Mouse (Mus musculus): ENCODE results near the gene Olfr212. TPM values are rescaled to one million over a fixed set of nuclear protein-coding genes. Genes with fewer than 3 reads are reported as not detected.

Gene Olfr212
- total and polyA plus RNA-seq, 2 experiments from 2014 or later = not detected

GRCm38 (mm10) chr6:116554952-116555351 is 48.6 kb downstream of the Olfr212 start:
- H3K9me3 ChIP-seq (ENCODE audit: low read length) = no peaks in the 10 kb centered on the region
- ATAC-seq (no peak), DNase-seq (no peak)
- WGBS = 81% methylated on average over 3 of the region's 3 CpGs
- H3K4me1 ChIP-seq (ENCODE audit: insufficient read depth) = no peaks in the 10 kb centered on the region
- no peak overlapping the region for H3K4me2 ChIP-seq (ENCODE audit: low read depth)
- no peaks in the 10 kb centered on the region for H3K36me3 ChIP-seq (ENCODE audit: insufficient read depth)
- H3K27ac ChIP-seq (ENCODE audit: low read depth, low read length) = no peak overlapping the region
- no peak overlapping the region for H3K9ac ChIP-seq
- H3K4me3 ChIP-seq (ENCODE audit: low read depth, low read length) = no peak overlapping the region
- TF ChIP-seq CTCF (IDR thresholded peaks at IDR 0.05; ENCODE audit: low read depth) = no peak
- H3K27me3 ChIP-seq (ENCODE audit: insufficient read depth, low read length) = no peaks in the 10 kb centered on the region

Other genes starting within 250 kb of the Olfr212 start
- gene Zfand4, start 242.3 kb upstream of the Olfr212 start, total RNA-seq (2014; rRNA removed) = 5.2 and 6.5 TPM in 2 replicates
- gene Zfand4, start 242.3 kb upstream of the Olfr212 start, polyA plus RNA-seq (2015; fragmentation: Nextera tagmentation; extraction: Ambion mirVana) = 4.9 and 6.8 TPM in 2 replicates
- gene March8, start 168.5 kb upstream of the Olfr212 start, total RNA-seq (2014; rRNA removed) = 92.3 and 117 TPM in 2 replicates
- 24.7 and 33.9 TPM in 2 replicates for gene March8, start 168.5 kb upstream of the Olfr212 start, polyA plus RNA-seq (2015; fragmentation: Nextera tagmentation; extraction: Ambion mirVana)
- 0.46 and 0.81 TPM in 2 replicates for gene Alox5, start 45.3 kb upstream of the Olfr212 start, total RNA-seq (2014; rRNA removed)
- 0.97 and 1.2 TPM in 2 replicates for gene Alox5, start 45.3 kb upstream of the Olfr212 start, polyA plus RNA-seq (2015; fragmentation: Nextera tagmentation; extraction: Ambion mirVana)
- gene Olfr211, start 17.4 kb upstream of the Olfr212 start, total RNA-seq (2014; rRNA removed) = not detected in 2 replicates
- gene Olfr211, start 17.4 kb upstream of the Olfr212 start, polyA plus RNA-seq (2015; fragmentation: Nextera tagmentation; extraction: Ambion mirVana) = not detected in 2 replicates
- not detected in 2 replicates for gene Olfr213, start 31.9 kb downstream of the Olfr212 start, total RNA-seq (2014; rRNA removed)
- gene Olfr213, start 31.9 kb downstream of the Olfr212 start, polyA plus RNA-seq (2015; fragmentation: Nextera tagmentation; extraction: Ambion mirVana) = not detected in 2 replicates
- gene Gm5580, start 44.6 kb downstream of the Olfr212 start, total RNA-seq (2014; rRNA removed) = 0.14 and 0.15 TPM in 2 replicates
- 0.34 and 0.44 TPM in 2 replicates for gene Gm5580, start 44.6 kb downstream of the Olfr212 start, polyA plus RNA-seq (2015; fragmentation: Nextera tagmentation; extraction: Ambion mirVana)
- not detected in 2 replicates for gene Olfr214, start 47.7 kb downstream of the Olfr212 start, total RNA-seq (2014; rRNA removed)
- not detected in 2 replicates for gene Olfr214, start 47.7 kb downstream of the Olfr212 start, polyA plus RNA-seq (2015; fragmentation: Nextera tagmentation; extraction: Ambion mirVana)
- gene Olfr215, start 77.7 kb downstream of the Olfr212 start, total RNA-seq (2014; rRNA removed) = 0.14 TPM in 1 of 2 replicates, not detected in the other
- gene Olfr215, start 77.7 kb downstream of the Olfr212 start, polyA plus RNA-seq (2015; fragmentation: Nextera tagmentation; extraction: Ambion mirVana) = not detected in 2 replicates
- gene Zfp422, start 122.5 kb downstream of the Olfr212 start, total RNA-seq (2014; rRNA removed) = 63.4 and 79.8 TPM in 2 replicates
- gene Zfp422, start 122.5 kb downstream of the Olfr212 start, polyA plus RNA-seq (2015; fragmentation: Nextera tagmentation; extraction: Ambion mirVana) = 114 TPM in 2 replicates
- 1.6 and 2.8 TPM in 2 replicates for gene Depp1, start 144.1 kb downstream of the Olfr212 start, total RNA-seq (2014; rRNA removed)
- gene Depp1, start 144.1 kb downstream of the Olfr212 start, polyA plus RNA-seq (2015; fragmentation: Nextera tagmentation; extraction: Ambion mirVana) = 2.6 TPM in 2 replicates
- gene Rassf4, start 167.4 kb downstream of the Olfr212 start, total RNA-seq (2014; rRNA removed) = 2.2 and 2.8 TPM in 2 replicates
- gene Rassf4, start 167.4 kb downstream of the Olfr212 start, polyA plus RNA-seq (2015; fragmentation: Nextera tagmentation; extraction: Ambion mirVana) = 4.5 and 6.5 TPM in 2 replicates
- gene Tmem72, start 210.4 kb downstream of the Olfr212 start, total RNA-seq (2014; rRNA removed) = 0.52 and 0.77 TPM in 2 replicates
- 1.3 and 1.9 TPM in 2 replicates for gene Tmem72, start 210.4 kb downstream of the Olfr212 start, polyA plus RNA-seq (2015; fragmentation: Nextera tagmentation; extraction: Ambion mirVana)

Measured in forebrain, postnatal 0 days (tissue).